Mouse (Mus musculus): ENCODE data around the gene Kcnma1.

GRCm38 (mm10) chr14:23897815-23898214 lies 116.5 kb downstream of the Kcnma1 start:
- TF ChIP-seq CTCF (IDR thresholded peaks at IDR 0.05; ENCODE audit: borderline replicate concordance, control insufficient read depth, extremely low read depth, insufficient read depth, low read length, poor library complexity) = no peak
- no peak for TF ChIP-seq POLR2A (IDR thresholded peaks at IDR 0.05; ENCODE audit: control insufficient read depth, extremely low read depth, insufficient read depth, low read length, poor library complexity)
